In the genomic region with DNA sequence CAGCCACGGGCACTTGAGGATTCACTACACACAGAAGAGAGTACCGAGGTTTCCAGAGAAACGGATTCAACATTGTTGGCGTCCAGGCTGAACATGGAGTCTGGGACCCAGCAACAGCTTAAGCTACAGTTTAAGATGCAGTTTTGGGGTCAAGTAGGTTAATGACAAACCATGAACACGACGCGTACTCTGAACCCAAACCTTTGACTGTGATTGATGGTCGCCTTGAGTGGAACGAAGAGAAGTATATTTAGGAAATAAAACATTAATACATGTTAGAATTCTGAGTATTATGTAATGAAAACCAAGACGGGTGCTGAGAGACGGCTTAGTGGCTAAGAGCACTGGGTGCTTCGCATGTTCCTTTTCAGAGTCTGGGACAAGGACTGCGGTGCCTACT, we compare ENCODE assay signal across 21 mouse cellular contexts.
"Had no signal": no experiment of that assay in that cellular context is flagged by ENCODE, and none has a peak within 500 bp of the region (broad histone marks: within the 10 kb centered on the region; RNA-seq: fewer than 3 reads in every experiment).

No protein-coding gene starts in this region.

- ATAC-seq: forebrain, postnatal 0 days; hindbrain, postnatal 0 days; intestine, embryonic 16.5 days; liver, embryonic 12.5 days had no signal

- H3K9ac ChIP-seq: forebrain, postnatal 0 days; heart, embryonic 13.5 days; heart, embryonic 15.5 days; hindbrain, embryonic 13.5 days; hindbrain, embryonic 15.5 days; limb, embryonic 13.5 days; limb, embryonic 15.5 days; liver, embryonic 12.5 days; liver, embryonic 14.5 days had no signal

- H3K36me3 ChIP-seq: heart, embryonic 13.5 days; heart, embryonic 15.5 days; hindbrain, embryonic 13.5 days; hindbrain, embryonic 15.5 days; limb, embryonic 13.5 days; limb, embryonic 15.5 days; liver, embryonic 12.5 days had no signal

- H3K4me1 ChIP-seq: liver, embryonic 12.5 days had no signal

- DNase-seq: forebrain, postnatal 0 days; gastrocnemius, postnatal 14 days; gastrocnemius, postnatal 36 days; heart, adult 2 months; heart, postnatal 14 days; heart, postnatal 36 days; layer of hippocampus, adult 9-11 months; layer of hippocampus, postnatal 36 days; left cerebral cortex, postnatal 4 days; lung, adult 18-20 months had no signal

- H3K9me3 ChIP-seq: heart, embryonic 13.5 days; heart, embryonic 15.5 days; hindbrain, embryonic 13.5 days; hindbrain, embryonic 15.5 days; limb, embryonic 13.5 days; limb, embryonic 15.5 days; liver, embryonic 12.5 days had no signal

- H3K4me3 ChIP-seq: heart, adult 2 months; heart, embryonic 13.5 days; heart, embryonic 15.5 days; hindbrain, embryonic 13.5 days; hindbrain, embryonic 15.5 days; limb, embryonic 13.5 days; limb, embryonic 15.5 days; liver, embryonic 12.5 days had no signal

- H3K4me2 ChIP-seq: heart, embryonic 11.5 days; heart, embryonic 13.5 days; heart, embryonic 15.5 days; hindbrain, embryonic 13.5 days; hindbrain, embryonic 15.5 days; limb, embryonic 13.5 days; limb, embryonic 15.5 days; liver, embryonic 12.5 days had no signal

- H3K27me3 ChIP-seq: heart, embryonic 13.5 days; heart, embryonic 15.5 days; hindbrain, embryonic 13.5 days; hindbrain, embryonic 15.5 days; limb, embryonic 15.5 days; liver, embryonic 12.5 days had no signal

- H3K27ac ChIP-seq: heart, adult 2 months; heart, embryonic 13.5 days; heart, embryonic 15.5 days; hindbrain, embryonic 13.5 days; hindbrain, embryonic 15.5 days; hindbrain, postnatal 0 days; limb, embryonic 13.5 days; limb, embryonic 15.5 days; liver, embryonic 12.5 days; liver, embryonic 14.5 days had no signal
